Mouse (Mus musculus) C2C12 (cell line): ENCODE results near the gene Stx7.

Experiments used
- CTCF ChIP-seq: IDR thresholded peaks from one replicate; pipeline ENCODE4 v1.5.1; 2011; ENCODE audit not compliant: control insufficient read depth, insufficient read depth, insufficient read length
- MAX ChIP-seq: IDR thresholded peaks from one replicate; pipeline ENCODE4 v1.6.1; 2011; ENCODE audit warnings: mild to moderate bottlenecking, control low read depth
- MYOD1 ChIP-seq: IDR thresholded peaks from one replicate; pipeline ENCODE4 v1.6.1; 2011; ENCODE audit warnings: low read depth; ENCODE audit not compliant: control insufficient read depth, insufficient read length
- MYOG ChIP-seq: IDR thresholded peaks from one replicate; pipeline ENCODE4 v1.6.1; 2011; ENCODE audit not compliant: control insufficient read depth, insufficient read length; ENCODE audit errors: extremely low read depth
- USF1 ChIP-seq: IDR thresholded peaks from one replicate; pipeline ENCODE4 v1.6.1; 2011; ENCODE audit warnings: low read depth, mild to moderate bottlenecking, control low read depth, moderate library complexity

DNA sequence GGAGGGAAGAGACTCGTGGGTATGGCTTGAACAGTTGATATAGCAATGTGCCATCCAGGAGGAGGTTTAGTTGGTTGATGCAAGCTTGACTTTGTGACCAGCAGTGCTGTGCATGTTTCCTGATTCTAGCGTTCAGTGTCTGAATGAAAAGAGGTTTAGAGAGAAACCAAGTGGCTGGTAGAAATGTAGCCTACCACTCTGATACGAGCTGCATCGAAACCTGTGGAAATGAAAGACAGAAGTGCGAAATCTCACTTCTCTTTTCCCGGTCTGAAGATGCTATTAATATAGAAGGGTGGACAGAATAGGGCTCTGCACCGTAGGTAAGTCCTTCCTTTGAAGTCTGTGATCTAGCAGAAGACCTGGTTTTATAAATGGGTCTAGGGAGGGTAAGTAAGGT is 11.2 kb downstream of the Stx7 start:
- TF ChIP-seq MYOG (no peak), MAX (no peak), CTCF (no peak), USF1 (no peak), MYOD1 (no peak)
